Mouse (Mus musculus): ENCODE data around the gene Comt. TPM values are rescaled to one million over a fixed set of nuclear protein-coding genes. Genes with fewer than 3 reads are reported as not detected.
A peak's percentile ranks its signal among the peaks of the same experiment; 100 is the strongest.

Gene Comt
- total RNA-seq, 1 experiment, result 40.1 TPM

GRCm38 (mm10) chr16:18451486-18452181 lies 25.0 kb upstream of the Comt start:
- no peak for DNase-seq (ENCODE audit: low read depth, low spot score)
- Histone ChIP-seq H3K9me3 (ENCODE audit: control insufficient read depth, insufficient read depth, low read depth, low read length) (no peaks in the 10 kb centered on the region), H3K27ac (ENCODE audit: insufficient read depth, low read depth, low read length, poor library complexity, severe bottlenecking) (no peak overlapping the region), H3K4me3 (ENCODE audit: insufficient read depth in 1 of 2, low read depth in 1 of 2, low read length in 2 of 2, poor library complexity in 1 of 2, severe bottlenecking in 1 of 2) (no peak overlapping the region), H3K9ac (ENCODE audit: insufficient read depth, low read depth, low read length, poor library complexity, severe bottlenecking) (no peak overlapping the region), H3K36me3 (ENCODE audit: control insufficient read depth, insufficient read depth, low read length, poor library complexity, severe bottlenecking) (no peaks in the 10 kb centered on the region), H3K4me1 (ENCODE audit: control insufficient read depth in 2 of 2, insufficient read depth in 2 of 2, low read length in 2 of 2, poor library complexity in 1 of 2) (no peaks in the 10 kb centered on the region)
- in situ Hi-C loops (cut with MboI; ENCODE audit: low sequenced_read_pairs in 2 of 2, unreplicated experiment in 2 of 2), result no loop called here
- TF ChIP-seq ZNF384 (IDR thresholded peaks at IDR 0.05; ENCODE audit: low read depth, low read length) (no peak), HCFC1 (IDR thresholded peaks at IDR 0.05; ENCODE audit: borderline replicate concordance, insufficient read depth, low read length) (no peak), MAFK (IDR thresholded peaks at IDR 0.05; ENCODE audit: insufficient read depth, low read depth, low read length) (no peak), CHD2 (IDR thresholded peaks at IDR 0.05; ENCODE audit: low read depth, low read length) (no peak), ZC3H11A (IDR thresholded peaks at IDR 0.05; ENCODE audit: borderline replicate concordance, low read depth, low read length) (no peak)

DNA sequence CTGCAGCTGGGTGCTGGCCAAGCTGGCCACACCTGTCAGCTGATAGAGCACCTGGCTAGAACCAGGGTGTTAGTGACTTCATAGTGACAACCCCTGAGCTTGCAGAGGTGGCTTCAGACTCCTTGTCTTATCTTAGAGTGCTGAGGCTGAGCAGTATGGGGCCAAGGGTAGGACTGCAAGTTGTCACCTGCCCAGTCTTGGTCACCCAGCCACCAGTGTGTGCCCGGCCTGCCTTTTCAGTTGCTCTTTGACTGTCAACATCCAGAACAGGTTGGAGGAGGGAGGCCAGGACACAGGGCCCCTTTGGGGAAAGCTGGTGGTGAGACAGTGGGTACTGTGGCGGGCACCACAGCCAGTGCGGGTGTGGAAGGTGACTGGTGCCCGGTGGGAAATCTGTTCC lies 22.4 kb upstream of the Comt start:
- Histone ChIP-seq H3K9ac (ENCODE audit: insufficient read depth, low read depth, low read length, poor library complexity, severe bottlenecking) (no peak overlapping the region), H3K4me1 (ENCODE audit: control insufficient read depth in 2 of 2, insufficient read depth in 2 of 2, low read length in 2 of 2, poor library complexity in 1 of 2) (no peaks in the 10 kb centered on the region), H3K36me3 (ENCODE audit: control insufficient read depth, insufficient read depth, low read length, poor library complexity, severe bottlenecking) (no peaks in the 10 kb centered on the region), H3K9me3 (ENCODE audit: control insufficient read depth, insufficient read depth, low read depth, low read length) (no peaks in the 10 kb centered on the region), H3K27ac (ENCODE audit: insufficient read depth, low read depth, low read length, poor library complexity, severe bottlenecking) (no peak overlapping the region), H3K4me3 (ENCODE audit: insufficient read depth in 1 of 2, low read depth in 1 of 2, low read length in 2 of 2, poor library complexity in 1 of 2, severe bottlenecking in 1 of 2) (no peak overlapping the region)
- TF ChIP-seq HCFC1 (IDR thresholded peaks at IDR 0.05; ENCODE audit: borderline replicate concordance, insufficient read depth, low read length) (no peak), CHD2 (IDR thresholded peaks at IDR 0.05; ENCODE audit: low read depth, low read length) (no peak), ZNF384 (IDR thresholded peaks at IDR 0.05; ENCODE audit: low read depth, low read length) (no peak)
- in situ Hi-C loops (cut with MboI; ENCODE audit: low sequenced_read_pairs in 2 of 2, unreplicated experiment in 2 of 2), result no loop called here
- DNase-seq (ENCODE audit: low read depth, low spot score), result no peak

DNA sequence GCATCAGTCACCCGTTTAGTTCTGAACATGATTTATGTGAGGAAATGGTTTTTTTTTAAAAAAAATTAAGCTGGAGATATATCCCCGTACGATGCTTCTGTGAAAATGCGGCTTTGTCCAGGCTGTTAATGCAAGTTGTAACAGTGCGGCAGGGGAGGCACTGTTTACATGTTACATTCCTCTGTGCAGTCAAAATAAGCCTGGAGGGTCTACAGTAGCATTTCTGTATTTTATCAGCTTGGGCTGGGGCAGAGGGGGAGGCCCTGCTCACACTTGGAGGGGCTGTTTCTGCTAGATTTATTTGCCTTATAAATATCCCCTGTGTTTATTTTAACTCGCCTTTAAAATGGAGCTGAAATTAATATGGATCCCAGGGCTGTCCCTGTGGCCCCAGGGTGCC lies 21.5 kb upstream of the Comt start:
- DNase-seq (ENCODE audit: low read depth, low spot score), result no peak
- H3K4me1 ChIP-seq (ENCODE audit: control insufficient read depth in 2 of 2, insufficient read depth in 2 of 2, low read length in 2 of 2, poor library complexity in 1 of 2), result no peaks in the 10 kb centered on the region
- H3K9me3 ChIP-seq (ENCODE audit: control insufficient read depth, insufficient read depth, low read depth, low read length), result no peaks in the 10 kb centered on the region
- TF ChIP-seq MAFK (IDR thresholded peaks at IDR 0.05; ENCODE audit: insufficient read depth, low read depth, low read length), result no peak
- TF ChIP-seq HCFC1 (IDR thresholded peaks at IDR 0.05; ENCODE audit: borderline replicate concordance, insufficient read depth, low read length), result no peak
- H3K4me3 ChIP-seq (ENCODE audit: insufficient read depth in 1 of 2, low read depth in 1 of 2, low read length in 2 of 2, poor library complexity in 1 of 2, severe bottlenecking in 1 of 2), result no peak overlapping the region
- H3K9ac ChIP-seq (ENCODE audit: insufficient read depth, low read depth, low read length, poor library complexity, severe bottlenecking), result no peak overlapping the region
- no peak overlapping the region for H3K27ac ChIP-seq (ENCODE audit: insufficient read depth, low read depth, low read length, poor library complexity, severe bottlenecking)
- H3K36me3 ChIP-seq (ENCODE audit: control insufficient read depth, insufficient read depth, low read length, poor library complexity, severe bottlenecking), result no peaks in the 10 kb centered on the region
- in situ Hi-C loops (cut with MboI; ENCODE audit: low sequenced_read_pairs in 2 of 2, unreplicated experiment in 2 of 2), result no loop called here

- Histone ChIP-seq H3K4me1 (ENCODE audit: control insufficient read depth in 2 of 2, insufficient read depth in 2 of 2, low read length in 2 of 2, poor library complexity in 1 of 2) (no peaks in the 10 kb centered on the region), H3K36me3 (ENCODE audit: control insufficient read depth, insufficient read depth, low read length, poor library complexity, severe bottlenecking) (no peaks in the 10 kb centered on the region), H3K27ac (ENCODE audit: insufficient read depth, low read depth, low read length, poor library complexity, severe bottlenecking) (no peak overlapping the region), H3K9ac (ENCODE audit: insufficient read depth, low read depth, low read length, poor library complexity, severe bottlenecking) (no peak overlapping the region), H3K4me3 (ENCODE audit: insufficient read depth in 1 of 2, low read depth in 1 of 2, low read length in 2 of 2, poor library complexity in 1 of 2, severe bottlenecking in 1 of 2) (no peak overlapping the region), H3K9me3 (ENCODE audit: control insufficient read depth, insufficient read depth, low read depth, low read length) (no peaks in the 10 kb centered on the region)
- no peak for DNase-seq (ENCODE audit: low read depth, low spot score)
- TF ChIP-seq CHD2 (IDR thresholded peaks at IDR 0.05; ENCODE audit: low read depth, low read length) (no peak), ZNF384 (IDR thresholded peaks at IDR 0.05; ENCODE audit: low read depth, low read length) (no peak), MAFK (IDR thresholded peaks at IDR 0.05; ENCODE audit: insufficient read depth, low read depth, low read length) (no peak), ZC3H11A (IDR thresholded peaks at IDR 0.05; ENCODE audit: borderline replicate concordance, low read depth, low read length) (no peak)
- in situ Hi-C loops (cut with MboI; ENCODE audit: low sequenced_read_pairs in 2 of 2, unreplicated experiment in 2 of 2), result no loop called here
These were observed 20.6 kb upstream of the Comt start for GRCm38 (mm10) chr16:18447243-18447642.

GRCm38 (mm10) chr16:18443385-18443841 lies 16.8 kb upstream of the Comt start:
- in situ Hi-C loops (cut with MboI; ENCODE audit: low sequenced_read_pairs in 2 of 2, unreplicated experiment in 2 of 2), result loop anchor here in 1 of 2 experiments (5.0 kb wide), 1 partner anchor 169 kb away; no protein-coding TSS in a partner anchor

More at GRCm38 (mm10) chr16:18443385-18443841, 16.8 kb upstream of the Comt start:
- Histone ChIP-seq H3K27ac (ENCODE audit: insufficient read depth, low read depth, low read length, poor library complexity, severe bottlenecking) (no peak overlapping the region), H3K9me3 (ENCODE audit: control insufficient read depth, insufficient read depth, low read depth, low read length) (no peaks in the 10 kb centered on the region), H3K9ac (ENCODE audit: insufficient read depth, low read depth, low read length, poor library complexity, severe bottlenecking) (no peak overlapping the region), H3K36me3 (ENCODE audit: control insufficient read depth, insufficient read depth, low read length, poor library complexity, severe bottlenecking) (no peaks in the 10 kb centered on the region; the same call in 1 of the 2 replicates), H3K4me3 (ENCODE audit: insufficient read depth in 1 of 2, low read depth in 1 of 2, low read length in 2 of 2, poor library complexity in 1 of 2, severe bottlenecking in 1 of 2) (no peak overlapping the region), H3K4me1 (ENCODE audit: control insufficient read depth in 2 of 2, insufficient read depth in 2 of 2, low read length in 2 of 2, poor library complexity in 1 of 2) (no peaks in the 10 kb centered on the region)
- TF ChIP-seq MAFK (IDR thresholded peaks at IDR 0.05; ENCODE audit: insufficient read depth, low read depth, low read length) (no peak), ZC3H11A (IDR thresholded peaks at IDR 0.05; ENCODE audit: borderline replicate concordance, low read depth, low read length) (peak; percentile 98), CHD2 (IDR thresholded peaks at IDR 0.05; ENCODE audit: low read depth, low read length) (no peak)
- DNase-seq (ENCODE audit: low read depth, low spot score), result peak; percentile 77
